Comparison of ENCODE assay signal across 12 mouse cellular contexts in genomic region chr3:122317339-122317738, GRCm38 (mm10).
DNase-seq lines count a peak whose midpoint lies in the region; ATAC-seq lines count a peak whose summit lies in the region.
"Had no signal": no experiment of that assay in that cellular context is flagged by ENCODE, and none has a peak within 500 bp of the region (broad histone marks: within the 10 kb centered on the region; RNA-seq: fewer than 3 reads in every experiment).

No protein-coding gene starts in this region.

- no peak for DNase-seq in frontal cortex, postnatal 36 days (ENCODE audit: low spot score in 2 of 2)
- peak; percentile 8 for DNase-seq in kidney, postnatal 14 days
- DNase-seq in kidney, adult 9 months: no peak
- DNase-seq in MN1 (ENCODE audit: low spot score) (peak; percentile 28), adipocyte (ENCODE audit: low spot score) (peak; percentile 82)
- no peak for DNase-seq in spleen, adult 18-20 months
- DNase-seq in yolk sac, embryonic 10.5 days (ENCODE audit: low spot score): no peak
- DNase-seq: cerebellum, postnatal 14 days; kidney, adult 11 months; right cerebral cortex, postnatal 25 days; thymus, postnatal 14 days had no signal

- ATAC-seq in frontal cortex, adult (ENCODE audit: low TSS enrichment): peak; percentile 86

Comparison
In these comparisons a context has a peak if more than half of its experiments do, and no peak if none do; other contexts are left out.
1. DNase-seq: peak in kidney, postnatal 14 days (single experiment), MN1 (single experiment) and adipocyte (single experiment); none in frontal cortex, postnatal 36 days (0 of 2), kidney, adult 9 months (single experiment), spleen, adult 18-20 months (0 of 2) and yolk sac, embryonic 10.5 days (single experiment).